7 mouse cellular contexts compared by ENCODE assay signal in the genomic region with DNA sequence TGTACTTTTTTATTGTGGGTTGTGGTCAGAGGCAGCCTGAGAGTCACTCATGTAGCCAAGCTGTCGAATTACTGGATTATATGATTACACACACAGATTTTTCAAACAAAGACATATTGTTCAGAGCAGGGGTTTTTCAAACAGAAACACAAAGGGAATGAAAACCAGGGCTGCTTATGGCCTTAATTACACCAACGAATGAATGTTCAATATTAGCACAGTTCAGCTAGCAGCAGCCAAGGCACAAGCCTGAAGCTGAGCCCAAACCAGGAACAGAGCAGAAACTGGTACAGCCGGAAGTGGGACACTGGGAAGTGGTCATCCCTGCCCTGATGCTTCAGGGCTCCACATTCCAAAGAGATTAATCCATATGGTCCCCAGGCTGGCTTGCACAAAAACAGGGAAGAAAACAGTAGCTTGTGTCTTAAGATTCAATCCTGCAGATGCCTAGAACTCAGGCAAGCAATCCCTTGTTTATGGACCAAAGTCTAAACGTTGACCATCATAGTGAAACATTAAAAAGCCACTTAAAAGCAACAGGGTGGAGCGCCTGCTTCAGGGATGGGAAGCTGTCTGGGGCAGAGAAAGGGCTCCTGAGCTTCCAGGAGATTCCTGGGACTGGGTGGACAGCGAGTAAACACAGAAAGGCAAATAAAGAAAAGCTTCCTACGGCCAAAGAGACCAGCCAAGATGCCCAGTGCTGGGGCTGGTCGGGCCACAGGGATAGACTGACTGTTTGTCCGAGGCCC. TPM values are rescaled to one million over a fixed set of nuclear protein-coding genes. Genes with fewer than 3 reads are reported as not detected.
DNase-seq lines count a peak whose midpoint lies in the region; ATAC-seq and TF ChIP-seq lines count a peak whose summit lies in the region.

No protein-coding gene starts in this region.

- H3K4me3 ChIP-seq in testis, adult 2 months (ENCODE audit: control insufficient read depth, low read depth, low read length), result peak overlapping the region; percentile 92
- peak overlapping the region; percentile 78 for H3K4me3 ChIP-seq in forebrain, embryonic 10.5 days
- H3K4me3 ChIP-seq in midbrain, embryonic 14.5 days (replicated peaks; ENCODE audit: low read depth, low read length), result peak overlapping the region; percentile 65

- peaks cover 17% of the 10 kb centered on the region for H3K4me1 ChIP-seq in testis, adult 2 months (ENCODE audit: control insufficient read depth, insufficient read depth, low read length)
- peaks cover 31% of the 10 kb centered on the region for H3K4me1 ChIP-seq in forebrain, embryonic 10.5 days
- peaks cover 9% of the 10 kb centered on the region for H3K4me1 ChIP-seq in midbrain, embryonic 14.5 days (ENCODE audit: control insufficient read depth, insufficient read depth, low read length)

- H3K27me3 ChIP-seq in testis, adult 2 months (ENCODE audit: control insufficient read depth, insufficient read depth, low read length), result no peaks in the 10 kb centered on the region
- H3K27me3 ChIP-seq in forebrain, embryonic 10.5 days (ENCODE audit: poor library complexity, severe bottlenecking), result 0 out of 2 replicates have a peak, but pooled peaks cover 6% of the 10 kb centered on the region
- H3K27me3 ChIP-seq in midbrain, embryonic 14.5 days (ENCODE audit: control insufficient read depth, insufficient read depth, low read length), result peaks cover 3% of the 10 kb centered on the region; the same call in 1 of the 2 replicates

- no peak for TF ChIP-seq CTCF in testis, adult 2 months (IDR thresholded peaks at IDR 0.05; ENCODE audit: control insufficient read depth, insufficient read depth, insufficient replicate concordance, low read depth, low read length)

- peak overlapping the region; percentile 86 for H3K4me2 ChIP-seq in midbrain, embryonic 14.5 days (ENCODE audit: low read length)

- no peaks in the 10 kb centered on the region for H3K36me3 ChIP-seq in testis, adult 2 months (ENCODE audit: control insufficient read depth, insufficient read depth, low read length)
- no peaks in the 10 kb centered on the region for H3K36me3 ChIP-seq in forebrain, embryonic 10.5 days (replicated peaks)
- H3K36me3 ChIP-seq in midbrain, embryonic 14.5 days (ENCODE audit: control insufficient read depth, insufficient read depth, low read length), result no peaks in the 10 kb centered on the region

- H3K9me3 ChIP-seq in forebrain, embryonic 10.5 days, result no peaks in the 10 kb centered on the region
- H3K9me3 ChIP-seq in midbrain, embryonic 14.5 days (ENCODE audit: control insufficient read depth, low read length), result no peaks in the 10 kb centered on the region

- peak overlapping the region; percentile 65; the same call in 1 of the 2 replicates for H3K9ac ChIP-seq in midbrain, embryonic 14.5 days (replicated peaks; ENCODE audit: low read length)

- 15% methylated on average over 9 of the region's 9 CpGs for WGBS in forebrain, embryonic 10.5 days
- WGBS in midbrain, embryonic 14.5 days, result 16% methylated on average over 9 of the region's 9 CpGs

- no peak for ATAC-seq in midbrain, embryonic 14.5 days (ENCODE audit: low FRiP score, low TSS enrichment)
- no peak for ATAC-seq in CD4-positive, CD25-positive, alpha-beta regulatory T cell, adult 4 months

- no peak overlapping the region for H3K27ac ChIP-seq in testis, adult 2 months (ENCODE audit: control insufficient read depth, insufficient read depth, low read depth, low read length)
- peak overlapping the region; percentile 89 for H3K27ac ChIP-seq in forebrain, embryonic 10.5 days
- peak overlapping the region; percentile 55; the same call in 1 of the 2 replicates for H3K27ac ChIP-seq in midbrain, embryonic 14.5 days (replicated peaks; ENCODE audit: low read depth, low read length)

- DNase-seq in testis, postnatal 14 days (ENCODE audit: low spot score), result no peak
- DNase-seq in forebrain, embryonic 10.5 days (ENCODE audit: extremely low spot score, low spot score), result peak; percentile 26
- DNase-seq in kidney, adult 8-10 months, result peak; percentile 47 to 60
- no peak for DNase-seq in midbrain, embryonic 14.5 days
- no peak for DNase-seq in left cerebral cortex, adult 18-20 months (ENCODE audit: low spot score in 2 of 2)

- TF ChIP-seq POLR2A in testis, adult 2 months (IDR thresholded peaks at IDR 0.05; ENCODE audit: control insufficient read depth, low read depth, low read length), result no peak

RNA-seq across cellular contexts. Expression of a gene that starts 1.5 kb away (rescaled TPM):
- 29.9 and 34.5 TPM in 2 replicates for polyA plus RNA-seq in testis, adult 2 months (2012; rRNA removed)
- polyA plus RNA-seq in forebrain, embryonic 10.5 days (2016; fragmentation: Nextera tagmentation; extraction: Ambion mirVana), result 15.7 and 18.4 TPM in 2 replicates
- polyA plus RNA-seq in midbrain, embryonic 14.5 days (2014; fragmentation: Nextera tagmentation; extraction: Ambion mirVana), result 6.5 and 9.9 TPM in 2 replicates
- not detected for polyA plus RNA-seq in CD4-positive, CD25-positive, alpha-beta regulatory T cell, adult 4 months (2017; shearing (Covaris generic))
- 10 to 100 TPM; 18.4 to 19.3 TPM for total RNA-seq in left cerebral cortex, adult 18-20 months (2021)

RNA-seq across cellular contexts. Expression of a gene that starts 39.0 kb away (rescaled TPM):
- polyA plus RNA-seq in testis, adult 2 months (2012; rRNA removed), result 68.7 and 74.1 TPM in 2 replicates
- 300 TPM in 2 replicates for polyA plus RNA-seq in forebrain, embryonic 10.5 days (2016; fragmentation: Nextera tagmentation; extraction: Ambion mirVana)
- polyA plus RNA-seq in midbrain, embryonic 14.5 days (2014; fragmentation: Nextera tagmentation; extraction: Ambion mirVana), result 494 and 582 TPM in 2 replicates
- polyA plus RNA-seq in CD4-positive, CD25-positive, alpha-beta regulatory T cell, adult 4 months (2017; shearing (Covaris generic)), result 100 to 1,000 TPM; 416 to 490 TPM
- 100 to 1,000 TPM; 618 to 657 TPM for total RNA-seq in left cerebral cortex, adult 18-20 months (2021)

Comparison
In these comparisons a context has a peak if more than half of its experiments do, and no peak if none do; other contexts are left out.
1. DNase-seq: peak in forebrain, embryonic 10.5 days (single experiment) and kidney, adult 8-10 months (2 of 2); none in testis, postnatal 14 days (single experiment), midbrain, embryonic 14.5 days (single experiment) and left cerebral cortex, adult 18-20 months (0 of 2).
2. Peak in every context shown above with its lines, with median percentiles within 50 percentile points of each other: H3K4me3 ChIP-seq.